Mouse (Mus musculus) forebrain, embryonic 11.5 days (tissue): ENCODE measurements around the gene P2rx1. TPM values are rescaled to one million over a fixed set of nuclear protein-coding genes. Genes with fewer than 3 reads are reported as not detected.

ENCODE experiments used
- ATAC-seq: fragments of 200-750 bp; cut with Nextera tagmentation; replicated peaks from 2 replicates; pipeline ENCODE4 v1.8.0; 2017; ENCODE audit warnings: moderate TSS enrichment; ENCODE audit not compliant: low FRiP score
- DNase-seq: peaks from one replicate; pipeline ENCODE4 v3.0.0-alpha.2; 2017; ENCODE audit warnings: low spot score
- H3K27ac ChIP-seq: fragments of 300-500 bp; sonication (generic); 2 replicates; pipeline ENCODE4 v1.5.1; 2014; ENCODE audit warnings: low read depth, low read length
- H3K27me3 ChIP-seq: fragments of 300-500 bp; sonication (generic); 2 replicates; pipeline ENCODE4 v1.6.1; 2014; ENCODE audit warnings: mild to moderate bottlenecking, low read length, mixed read lengths; ENCODE audit not compliant: control insufficient read depth, insufficient read depth
- H3K36me3 ChIP-seq: fragments of 300-500 bp; sonication (generic); 2 replicates; pipeline ENCODE4 v1.6.1; 2014; ENCODE audit warnings: mild to moderate bottlenecking, low read length, moderate library complexity, mixed read lengths; ENCODE audit not compliant: control insufficient read depth, insufficient read depth
- H3K4me1 ChIP-seq: fragments of 300-500 bp; sonication (generic); replicated peaks from 2 replicates; pipeline ENCODE4 v1.6.1; 2014; ENCODE audit warnings: low read length, mixed read lengths; ENCODE audit not compliant: control insufficient read depth, insufficient read depth
- H3K4me2 ChIP-seq: fragments of 300-500 bp; sonication (generic); 2 replicates; pipeline ENCODE4 v1.6.1; 2014; ENCODE audit warnings: low read depth, mild to moderate bottlenecking, low read length, moderate library complexity, mixed read lengths; ENCODE audit not compliant: severe bottlenecking
- H3K4me3 ChIP-seq: fragments of 300-500 bp; sonication (generic); 2 replicates; pipeline ENCODE4 v1.5.1; 2014; ENCODE audit warnings: low read depth, low read length
- H3K9ac ChIP-seq: fragments of 300-500 bp; sonication (generic); 2 replicates; pipeline ENCODE4 v1.6.1; 2014; ENCODE audit warnings: low read length
- H3K9me3 ChIP-seq: fragments of 300-500 bp; sonication (generic); 2 replicates; pipeline ENCODE4 v1.6.1; 2016; ENCODE audit warnings: low read length, mixed read lengths; ENCODE audit not compliant: control insufficient read depth
- WGBS: fragments of 180-500 bp; shearing (Covaris S2); extraction: QIAGEN DNeasy Blood & Tissue Kit; methylation state at CpG from one replicate; pipeline ENCODE4 v1.1.7; 2014; 5-methylcytosine and 5-hydroxymethylcytosine counted together
- polyA plus RNA-seq: library from polyadenylated mRNA; unstranded; fragments of >200 nt; fragmentation: Nextera tagmentation; extraction: Ambion mirVana; gene quantifications from 2 replicates; pipeline ENCODE4 v1.2.1, GENCODE M21; 2014

P2rx1 gene
- polyA plus RNA-seq, 1 experiment from 2014 or later, result 1.1 TPM

DNA sequence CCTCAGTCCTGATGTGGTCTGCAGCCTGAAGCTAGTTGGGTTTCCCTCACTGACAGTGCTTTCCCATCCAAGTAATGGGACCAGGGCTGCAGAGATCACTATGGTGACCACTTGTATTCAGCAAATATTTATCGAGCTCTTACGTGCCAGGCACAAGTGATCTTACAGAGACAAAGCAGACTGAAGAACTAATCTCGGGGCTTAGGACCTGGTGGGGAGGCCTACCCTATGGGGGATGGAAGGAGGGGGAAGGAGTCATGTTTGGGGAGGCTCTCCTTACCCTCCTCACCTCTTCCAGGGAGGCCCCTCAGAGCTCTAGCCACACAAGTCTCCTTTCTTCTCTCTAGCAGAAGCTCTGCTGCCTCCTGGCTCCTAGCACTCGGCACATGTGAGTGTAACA lies 24.9 kb downstream of the P2rx1 start:
- 47% methylated on average over 4 of the region's 4 CpGs for WGBS
- no peak for DNase-seq

DNA sequence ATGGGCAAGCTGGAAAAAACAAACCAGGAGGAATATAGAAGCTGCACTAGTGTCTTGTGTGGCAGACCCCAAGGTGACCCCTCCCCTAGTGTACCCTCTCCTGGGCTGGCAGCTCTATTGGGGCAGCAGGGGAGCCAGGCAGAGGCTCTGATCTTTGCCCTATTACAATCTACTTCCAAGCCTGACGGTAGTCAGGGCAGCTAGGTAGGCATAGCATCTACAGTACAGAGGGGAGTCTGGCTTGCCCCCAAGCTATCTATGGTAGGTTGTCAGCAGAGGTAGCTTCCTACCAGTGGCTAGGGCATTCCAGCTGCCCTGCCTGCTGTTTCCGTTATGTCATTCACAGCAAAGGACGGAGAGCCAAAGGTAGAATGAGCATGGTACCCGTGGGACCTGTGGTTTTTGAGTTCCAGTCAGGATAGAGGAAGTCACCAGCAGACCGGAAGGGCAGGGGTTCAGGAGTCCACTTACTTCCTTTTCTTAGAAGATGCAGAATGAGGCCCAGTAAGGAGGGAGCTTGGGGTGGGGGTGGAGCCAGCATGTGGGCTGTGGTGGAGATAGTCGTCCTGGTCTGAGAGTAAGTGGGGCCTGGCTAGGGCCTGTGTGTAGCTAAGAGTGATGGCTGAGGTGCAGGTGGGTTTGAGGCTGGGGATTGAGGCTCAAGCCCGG lies 25.5 kb downstream of the P2rx1 start:
- no peak for DNase-seq
- H3K4me3 ChIP-seq, result no peak overlapping the region
- H3K27me3 ChIP-seq, result peaks cover 13% of the 10 kb centered on the region
- H3K9ac ChIP-seq, result no peak overlapping the region
- no peak for ATAC-seq
- WGBS, result 72% methylated on average over 7 of the region's 7 CpGs
- no peak overlapping the region for H3K27ac ChIP-seq
- no peaks in the 10 kb centered on the region for H3K9me3 ChIP-seq
- no peaks in the 10 kb centered on the region; the same call in 1 of the 2 replicates for H3K4me1 ChIP-seq
- no peaks in the 10 kb centered on the region for H3K36me3 ChIP-seq
- no peak overlapping the region for H3K4me2 ChIP-seq

More for the DNA sequence above, 24.9 kb downstream of the P2rx1 start:
- Histone ChIP-seq H3K4me3 (no peak overlapping the region), H3K9me3 (no peaks in the 10 kb centered on the region), H3K4me1 (no peaks in the 10 kb centered on the region; the same call in 1 of the 2 replicates), H3K36me3 (no peaks in the 10 kb centered on the region), H3K27ac (no peak overlapping the region), H3K9ac (no peak overlapping the region), H3K27me3 (peaks cover 16% of the 10 kb centered on the region), H3K4me2 (no peak overlapping the region)
- ATAC-seq, result no peak

DNA sequence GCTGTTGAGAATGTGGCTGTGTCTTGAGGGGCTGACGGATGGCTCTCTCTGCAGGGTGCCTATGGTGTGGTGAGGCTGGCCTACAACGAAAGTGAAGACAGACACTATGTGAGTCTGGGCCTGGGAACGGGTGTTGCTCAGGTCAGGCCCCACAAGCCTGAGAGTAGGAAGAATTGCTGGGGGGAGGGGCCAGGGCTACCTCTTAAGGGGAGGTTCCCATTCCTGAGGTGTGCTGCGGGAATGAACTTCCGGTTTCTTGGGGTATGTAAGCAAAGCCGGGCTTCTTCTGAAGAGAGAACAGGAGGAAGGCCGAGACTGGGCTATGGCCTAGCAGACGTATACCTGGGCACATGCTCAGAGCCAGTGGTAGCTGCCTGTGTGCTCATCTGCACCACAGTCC lies 28.1 kb downstream of the P2rx1 start:
- ATAC-seq, result no peak
- no peak overlapping the region for H3K9ac ChIP-seq
- no peaks in the 10 kb centered on the region; the same call in 1 of the 2 replicates for H3K4me1 ChIP-seq
- no peak overlapping the region for H3K4me2 ChIP-seq
- 61% methylated on average over 8 of the region's 8 CpGs for WGBS
- no peaks in the 10 kb centered on the region for H3K9me3 ChIP-seq
- no peak overlapping the region for H3K27ac ChIP-seq
- H3K36me3 ChIP-seq, result no peaks in the 10 kb centered on the region
- H3K27me3 ChIP-seq, result no peaks in the 10 kb centered on the region
- H3K4me3 ChIP-seq, result no peak overlapping the region
- no peak for DNase-seq

DNA sequence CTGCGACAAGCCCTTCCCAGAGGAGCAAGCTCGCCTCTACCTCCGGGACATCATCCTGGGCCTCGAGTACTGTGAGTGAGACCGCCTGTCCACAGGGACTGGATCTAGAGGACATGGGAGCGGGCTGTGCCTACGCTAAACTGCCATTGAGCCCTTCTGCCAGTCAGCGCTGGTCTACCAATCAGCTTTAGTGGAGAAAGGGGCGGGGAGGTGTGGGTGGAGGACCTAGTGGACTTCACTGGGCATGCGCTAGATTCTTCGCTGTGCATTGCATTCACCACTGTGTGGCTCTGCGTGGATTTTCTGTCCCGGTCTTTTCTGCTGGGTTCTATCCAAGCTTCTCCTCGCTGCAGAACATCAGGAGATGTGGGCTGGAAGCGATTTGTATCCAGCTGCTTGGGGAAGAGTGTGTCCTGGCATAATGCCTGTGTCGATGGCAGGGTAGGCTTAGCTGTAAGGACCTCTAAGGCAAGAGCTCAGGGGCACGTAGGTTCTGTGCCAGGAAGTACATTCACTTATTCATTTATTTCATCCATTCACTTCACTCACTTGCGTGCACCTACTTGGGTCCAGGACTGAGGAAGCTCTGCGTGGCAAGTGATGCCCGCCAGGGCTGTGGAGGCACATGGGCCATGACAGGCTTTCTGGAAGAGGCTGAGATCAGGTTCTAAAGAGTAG lies 32.1 kb downstream of the P2rx1 start:
- Histone ChIP-seq H3K4me3 (peak overlapping the region; percentile 20), H3K27ac (no peak overlapping the region), H3K9me3 (no peaks in the 10 kb centered on the region), H3K4me2 (peak overlapping the region; percentile 63), H3K9ac (peak overlapping the region; percentile 55), H3K36me3 (no peaks in the 10 kb centered on the region), H3K4me1 (no peaks in the 10 kb centered on the region; the same call in 1 of the 2 replicates), H3K27me3 (no peaks in the 10 kb centered on the region)
- ATAC-seq, result peak; percentile 91
- DNase-seq, result peak; percentile 88
- WGBS, result 26% methylated on average over 20 of the region's 20 CpGs

DNA sequence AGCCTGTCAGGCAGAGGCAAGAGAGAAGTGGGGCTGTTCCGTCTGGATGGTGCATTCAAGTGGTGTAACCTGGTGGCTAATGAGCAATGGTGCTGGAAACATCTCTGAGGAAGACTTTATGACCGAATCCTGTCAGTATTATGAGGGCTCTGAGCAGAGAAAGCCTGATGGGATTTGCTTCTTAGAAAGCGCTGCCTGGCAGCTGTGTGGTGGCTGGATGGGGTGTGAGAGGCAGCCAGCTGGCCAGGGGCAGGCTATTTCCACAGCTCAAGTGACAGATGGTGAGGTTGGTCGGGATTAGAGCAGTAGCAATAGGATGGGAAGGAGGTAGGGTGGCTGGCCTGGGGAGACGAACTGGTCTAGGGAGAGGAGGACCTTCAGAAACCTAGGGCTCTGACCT lies 32.6 kb downstream of the P2rx1 start:
- H3K9me3 ChIP-seq, result no peaks in the 10 kb centered on the region
- H3K4me3 ChIP-seq, result no peak overlapping the region
- no peaks in the 10 kb centered on the region for H3K36me3 ChIP-seq
- no peaks in the 10 kb centered on the region for H3K27me3 ChIP-seq
- WGBS, result 76% methylated on average over 5 of the region's 5 CpGs
- H3K4me1 ChIP-seq, result no peaks in the 10 kb centered on the region; the same call in 1 of the 2 replicates
- DNase-seq, result no peak
- H3K27ac ChIP-seq, result no peak overlapping the region
- H3K9ac ChIP-seq, result peak overlapping the region; percentile 55; the same call in 1 of the 2 replicates
- ATAC-seq, result no peak; the same call in none of the 2 replicates
- no peak overlapping the region for H3K4me2 ChIP-seq

DNA sequence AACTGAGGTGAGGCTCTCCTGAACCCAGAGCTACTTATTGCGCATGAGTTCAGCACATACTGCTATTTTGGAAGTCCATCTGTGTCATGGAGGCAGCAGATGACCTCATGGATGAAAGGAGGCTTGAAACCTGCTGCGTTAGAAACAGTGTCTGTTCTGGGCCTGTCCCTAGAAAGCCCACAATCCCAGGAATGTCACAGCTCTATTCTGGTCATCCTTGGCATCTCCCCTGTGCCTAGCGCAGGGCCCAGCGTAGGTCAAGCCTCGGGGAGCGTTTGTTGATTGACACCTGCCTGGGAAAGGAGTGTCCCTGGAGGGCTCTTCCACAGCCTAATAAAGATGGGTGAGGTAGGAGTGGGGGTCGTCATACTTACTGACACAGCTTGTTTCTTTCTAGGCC lies 37.2 kb downstream of the P2rx1 start:
- H3K9me3 ChIP-seq, result no peaks in the 10 kb centered on the region
- H3K27me3 ChIP-seq, result no peaks in the 10 kb centered on the region
- no peak overlapping the region for H3K27ac ChIP-seq
- ATAC-seq (no peak), DNase-seq (no peak)
- H3K36me3 ChIP-seq, result no peaks in the 10 kb centered on the region
- no peak overlapping the region for H3K4me3 ChIP-seq
- 82% methylated on average over 7 of the region's 7 CpGs for WGBS
- no peak overlapping the region for H3K9ac ChIP-seq
- no peaks in the 10 kb centered on the region; the same call in 1 of the 2 replicates for H3K4me1 ChIP-seq
- H3K4me2 ChIP-seq, result no peak overlapping the region

DNA sequence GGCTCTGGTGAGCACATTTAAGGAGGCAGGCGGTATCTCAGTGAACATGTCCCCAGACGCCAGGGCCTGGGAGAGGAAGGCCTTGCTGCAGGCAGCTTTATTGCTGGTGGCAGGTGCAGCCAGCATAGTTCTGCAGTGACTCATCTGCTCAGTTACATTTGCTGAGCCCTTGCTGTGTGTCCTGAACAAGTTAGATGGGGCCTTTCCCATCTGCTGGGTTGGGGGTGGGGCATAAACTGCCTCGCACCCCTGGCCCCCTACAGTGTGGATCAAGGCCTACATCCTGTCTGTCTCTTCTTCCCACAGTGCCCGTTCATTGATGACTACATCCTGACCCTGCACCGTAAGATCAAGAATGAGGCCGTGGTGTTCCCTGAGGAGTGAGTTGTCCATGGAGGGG lies 38.0 kb downstream of the P2rx1 start:
- Histone ChIP-seq H3K9ac (no peak overlapping the region), H3K4me3 (no peak overlapping the region), H3K4me2 (no peak overlapping the region), H3K9me3 (no peaks in the 10 kb centered on the region), H3K4me1 (no peaks in the 10 kb centered on the region), H3K36me3 (no peaks in the 10 kb centered on the region), H3K27ac (no peak overlapping the region), H3K27me3 (no peaks in the 10 kb centered on the region)
- ATAC-seq (no peak), DNase-seq (no peak)
- 67% methylated on average over 6 of the region's 6 CpGs for WGBS

DNA sequence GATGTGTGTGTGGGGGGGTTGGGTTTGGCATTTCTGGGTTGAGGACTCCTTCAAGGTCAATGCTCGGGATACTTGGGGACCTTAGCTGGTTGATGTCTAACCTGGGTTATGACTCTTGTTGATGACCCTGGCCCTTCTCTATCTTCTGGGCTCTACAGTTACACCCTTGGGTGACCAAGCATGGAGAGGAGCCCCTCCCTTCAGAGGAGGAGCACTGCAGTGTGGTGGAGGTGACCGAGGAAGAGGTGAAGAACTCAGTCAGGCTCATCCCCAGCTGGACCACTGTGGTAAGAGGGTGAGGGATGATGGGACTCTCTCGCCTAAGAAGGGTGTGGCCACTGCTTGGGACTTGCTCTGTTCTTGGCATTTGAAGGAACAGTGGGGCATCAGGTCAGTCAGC lies 38.8 kb downstream of the P2rx1 start:
- H3K36me3 ChIP-seq, result no peaks in the 10 kb centered on the region
- no peak overlapping the region for H3K4me3 ChIP-seq
- DNase-seq (no peak), ATAC-seq (no peak)
- H3K9ac ChIP-seq, result no peak overlapping the region
- 87% methylated on average over 3 of the region's 3 CpGs for WGBS
- H3K27ac ChIP-seq, result no peak overlapping the region
- no peak overlapping the region for H3K4me2 ChIP-seq
- H3K9me3 ChIP-seq, result no peaks in the 10 kb centered on the region
- H3K27me3 ChIP-seq, result no peaks in the 10 kb centered on the region
- no peaks in the 10 kb centered on the region for H3K4me1 ChIP-seq
